Mouse (Mus musculus) spleen, adult 2 months (tissue): ENCODE results near the gene Tnfsfm13. TPM values are rescaled to one million over a fixed set of nuclear protein-coding genes. Genes with fewer than 3 reads are reported as not detected.

Source experiments
- DNase-seq, 2 experiments: peaks; one replicate each; pipeline versions ENCODE4 v3.0.0 to v3.0.0-alpha.2; 2012 to 2021; ENCODE audit warnings: low spot score in 2 of 2, low read depth in 1 of 2
- H3K27ac ChIP-seq: fragments of 200-500 bp; 2 replicates; pipeline ENCODE4 v1.5.1; 2012; ENCODE audit warnings: low read length, inconsistent platforms; ENCODE audit not compliant: insufficient read depth
- H3K27me3 ChIP-seq: fragments of 200-500 bp; 2 replicates; pipeline ENCODE4 v1.6.1; 2012; ENCODE audit warnings: mild to moderate bottlenecking, moderate library complexity, low read length, inconsistent platforms; ENCODE audit not compliant: control insufficient read depth, insufficient read depth
- H3K36me3 ChIP-seq: fragments of 200-500 bp; 2 replicates; pipeline ENCODE4 v1.6.1; 2012; ENCODE audit warnings: mild to moderate bottlenecking, low read length, inconsistent platforms; ENCODE audit not compliant: control insufficient read depth, insufficient read depth
- H3K4me1 ChIP-seq: fragments of 200-500 bp; 2 replicates; pipeline ENCODE4 v1.6.1; 2011; ENCODE audit warnings: inconsistent platforms; ENCODE audit not compliant: control insufficient read depth, insufficient read depth, insufficient read length
- H3K4me3 ChIP-seq: fragments of 200-500 bp; 2 replicates; pipeline ENCODE4 v1.5.1; 2011; ENCODE audit warnings: mild to moderate bottlenecking, inconsistent platforms; ENCODE audit not compliant: insufficient read depth, insufficient read length; ENCODE audit errors: extremely low read depth
- CTCF ChIP-seq: fragments of 200-500 bp; IDR thresholded peaks from 2 replicates; pipeline ENCODE4 v1.5.1; 2011; ENCODE audit warnings: mild to moderate bottlenecking, inconsistent platforms; ENCODE audit not compliant: insufficient read depth, insufficient read length, insufficient replicate concordance; ENCODE audit errors: extremely low read depth
- POLR2A ChIP-seq: fragments of 200-500 bp; IDR thresholded peaks from 2 replicates; pipeline ENCODE4 v1.6.1; 2011; ENCODE audit warnings: low read depth, low read length, inconsistent platforms
- WGBS: fragments of 180-500 bp; shearing (Covaris S2); methylation state at CpG from one replicate; pipeline ENCODE4 v1.1.7; 2018; 5-methylcytosine and 5-hydroxymethylcytosine counted together
- polyA plus RNA-seq: library from polyadenylated mRNA; depleted of rRNA; stranded (reverse); fragments of >200 nt; gene quantifications from 2 replicates; pipeline ENCODE4 v1.2.3, GENCODE M21; 2012

The Tnfsfm13 gene
- polyA plus RNA-seq, 1 experiment: 5.0 TPM

DNA sequence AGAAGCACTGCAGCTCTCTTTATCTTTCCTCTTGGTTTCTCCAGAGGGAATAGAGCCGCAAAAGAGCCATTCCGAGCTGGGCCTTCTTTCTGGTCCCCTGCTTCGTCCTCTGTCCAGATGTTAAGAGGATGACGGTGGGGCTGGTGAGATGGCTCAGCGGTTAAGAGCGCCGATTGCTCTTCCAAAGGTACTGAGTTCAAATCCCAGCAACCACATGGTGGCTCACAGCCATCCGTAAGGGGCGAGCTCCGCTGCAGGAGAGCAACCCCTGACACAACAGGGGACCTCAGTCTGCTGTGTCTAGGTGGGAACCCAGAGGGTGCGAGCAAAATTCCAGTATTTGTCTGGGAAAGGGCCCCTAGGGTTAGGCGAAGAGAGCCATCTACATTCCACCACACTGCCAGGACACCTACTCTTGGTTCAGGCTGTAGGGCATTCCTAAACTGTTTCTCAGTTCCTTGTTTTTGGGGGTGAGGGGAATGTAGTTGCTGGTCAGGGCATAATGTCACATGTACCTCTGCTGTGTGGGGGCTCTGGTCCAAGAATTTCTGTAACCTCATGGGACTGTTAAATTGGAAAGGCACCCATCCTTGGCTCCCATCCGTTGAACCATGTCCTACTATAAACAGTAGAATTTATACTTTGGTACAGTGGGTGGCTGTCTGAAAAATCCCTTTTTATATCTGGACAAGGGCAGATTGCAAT lies 32.8 kb downstream of the Tnfsfm13 start:
- H3K27ac ChIP-seq: peak overlapping the region; percentile 98
- H3K4me3 ChIP-seq: peak overlapping the region; percentile 91
- peaks cover 16% of the 10 kb centered on the region for H3K36me3 ChIP-seq
- 77% methylated on average over 13 of the region's 13 CpGs for whole genome bisulfite sequencing
- no peaks in the 10 kb centered on the region for H3K27me3 ChIP-seq
- TF ChIP-seq POLR2A: no peak
- no peak for DNase-seq
- peaks cover 8% of the 10 kb centered on the region; the same call in 1 of the 2 replicates for H3K4me1 ChIP-seq

- H3K4me1 ChIP-seq: peaks cover 8% of the 10 kb centered on the region; the same call in 1 of the 2 replicates
- peak; percentile 91 to 95 for DNase-seq
- H3K36me3 ChIP-seq: peaks cover 14% of the 10 kb centered on the region
- TF ChIP-seq POLR2A (peak; percentile 78), CTCF (peak; percentile 25; the same call in 1 of the 2 replicates)
- under 1% methylated on average over 48 of the region's 48 CpGs for WGBS
- H3K4me3 ChIP-seq: peak within 1 kb of the TSS; percentile 91
- H3K27me3 ChIP-seq: no peaks in the 10 kb centered on the region
- peak within 1 kb of the TSS; percentile 98 for H3K27ac ChIP-seq
Observed at GRCm38 (mm10) chr11:69662213-69662966, 33.5 kb downstream of the Tnfsfm13 start, which contains the start of gene Mpdu1. TSS of gene Mpdu1 (minus strand) at chr11:69662642.

DNA sequence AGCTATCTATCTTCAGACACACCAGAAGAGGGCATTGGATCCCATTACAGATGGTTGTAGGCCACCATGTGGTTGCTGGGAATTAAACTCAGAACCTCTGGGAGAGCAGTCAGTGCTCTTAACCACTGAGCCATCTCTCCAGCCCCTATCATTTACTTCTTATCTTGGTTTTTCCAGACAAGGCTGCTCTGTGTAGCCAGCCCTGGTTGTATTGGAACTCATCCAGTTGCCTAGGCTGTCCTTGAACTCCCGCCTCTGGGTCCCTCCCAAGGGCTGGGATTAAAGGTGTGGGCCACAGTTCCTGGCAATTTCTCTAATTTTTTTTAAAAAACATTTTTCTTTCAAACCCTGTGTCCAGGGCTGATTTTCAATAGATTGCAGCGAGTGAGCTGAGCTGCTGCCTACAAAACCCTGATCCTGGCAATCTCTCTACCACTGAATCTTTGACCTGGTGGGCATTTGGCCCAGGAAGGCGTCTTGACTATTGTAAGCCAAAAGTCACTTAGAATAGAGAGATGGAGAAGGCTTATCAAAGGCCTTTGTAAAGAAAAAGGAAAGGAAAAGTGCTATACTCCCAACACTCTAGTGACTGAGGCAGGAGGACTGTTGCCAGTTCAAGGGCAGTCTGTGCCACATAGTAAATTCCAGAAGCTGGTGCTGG lies 34.5 kb downstream of the Tnfsfm13 start:
- no peak for DNase-seq

DNA sequence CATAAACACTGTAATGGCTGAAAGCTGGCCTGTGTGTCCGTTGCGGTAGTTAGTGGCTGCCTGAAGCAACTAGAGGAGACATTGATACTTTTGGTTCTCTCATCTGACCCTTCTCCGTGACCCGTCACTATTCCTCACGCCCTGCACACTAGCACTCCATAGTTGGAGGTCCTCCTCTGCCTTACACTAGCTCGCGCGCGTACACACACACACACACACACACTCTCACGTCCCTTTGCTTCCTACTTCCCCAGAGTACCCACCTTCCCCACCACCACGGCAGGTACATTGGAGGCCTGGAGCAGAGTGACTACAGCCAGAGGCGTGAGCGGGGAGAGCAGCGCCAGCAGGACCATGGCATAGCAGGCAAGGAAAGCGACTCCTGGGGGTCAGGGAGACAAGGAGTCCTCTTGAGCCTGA lies 38.4 kb downstream of the Tnfsfm13 start:
- no peak for TF ChIP-seq CTCF
- TF ChIP-seq POLR2A: no peak
- no peak for DNase-seq
- H3K4me1 ChIP-seq: no peaks in the 10 kb centered on the region
- peaks cover 24% of the 10 kb centered on the region for H3K36me3 ChIP-seq
- H3K27me3 ChIP-seq: no peaks in the 10 kb centered on the region
- H3K4me3 ChIP-seq: no peak overlapping the region
- no peak overlapping the region for H3K27ac ChIP-seq
- WGBS: 85% methylated on average over 15 of the region's 15 CpGs

More for the DNA sequence above, 34.5 kb downstream of the Tnfsfm13 start:
- Histone ChIP-seq H3K36me3 (peaks cover 15% of the 10 kb centered on the region), H3K27ac (no peak overlapping the region), H3K4me3 (peak overlapping the region; percentile 91; the same call in 1 of the 2 replicates), H3K4me1 (peaks cover 8% of the 10 kb centered on the region; the same call in 1 of the 2 replicates), H3K27me3 (no peaks in the 10 kb centered on the region)
- 65% methylated on average over 3 of the region's 3 CpGs for WGBS
- TF ChIP-seq CTCF (no peak), POLR2A (no peak)

DNA sequence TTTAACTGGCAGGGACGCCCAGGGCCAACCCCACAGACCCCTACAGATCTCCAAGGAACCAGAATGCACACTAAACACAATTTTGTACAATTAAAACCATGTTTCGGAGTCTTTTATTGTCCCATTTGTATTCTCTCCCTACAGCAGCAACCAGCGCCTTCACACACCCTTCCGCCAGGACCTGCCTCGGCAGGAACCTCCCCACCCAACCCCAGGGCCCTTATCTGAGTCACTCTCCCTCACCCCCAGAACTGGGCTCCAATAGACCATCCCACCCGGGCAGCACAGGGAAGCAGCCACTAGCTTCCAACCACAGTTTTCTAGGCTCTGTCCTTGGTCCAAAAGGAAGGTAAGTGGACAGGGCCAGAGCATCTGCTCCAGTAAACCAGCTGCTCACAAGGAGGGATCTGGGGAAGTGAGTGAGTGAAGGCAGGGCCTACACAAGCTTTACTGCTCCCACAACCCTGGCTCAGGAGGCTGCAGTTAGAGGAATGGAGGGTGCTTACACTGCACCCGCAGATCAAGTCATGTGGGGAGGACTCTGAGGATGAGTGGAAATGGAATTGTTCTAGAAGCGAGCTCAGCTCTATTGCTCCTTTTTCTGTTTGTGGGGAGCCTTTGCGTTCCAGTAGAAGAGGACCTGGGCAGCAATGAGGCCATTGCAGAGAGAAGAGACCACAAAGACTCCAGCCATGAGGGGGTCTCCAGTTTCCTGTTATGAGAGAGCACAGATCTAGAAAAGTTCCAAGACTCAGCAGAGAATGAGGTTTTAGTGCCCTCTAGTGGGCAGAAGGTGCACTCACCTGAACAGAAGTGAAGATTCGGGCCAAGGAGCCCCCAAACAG lies 39.1 kb downstream of the Tnfsfm13 start:
- H3K4me3 ChIP-seq: no peak overlapping the region
- H3K27ac ChIP-seq: no peak overlapping the region
- no peaks in the 10 kb centered on the region for H3K27me3 ChIP-seq
- H3K4me1 ChIP-seq: no peaks in the 10 kb centered on the region
- WGBS: 71% methylated on average over 10 of the region's 10 CpGs
- TF ChIP-seq CTCF (peak; percentile 62; the same call in 1 of the 2 replicates), POLR2A (no peak)
- DNase-seq: no peak
- H3K36me3 ChIP-seq: peaks cover 29% of the 10 kb centered on the region

GRCm38 (mm10) chr11:69656065-69656455 lies 39.8 kb downstream of the Tnfsfm13 start:
- H3K36me3 ChIP-seq: peaks cover 35% of the 10 kb centered on the region
- no peaks in the 10 kb centered on the region for H3K4me1 ChIP-seq
- no peaks in the 10 kb centered on the region for H3K27me3 ChIP-seq
- WGBS: 89% methylated on average over 5 of the region's 5 CpGs
- H3K27ac ChIP-seq: no peak overlapping the region
- no peak overlapping the region for H3K4me3 ChIP-seq
- no peak for TF ChIP-seq POLR2A
- no peak for TF ChIP-seq CTCF
- DNase-seq: no peak
